Mouse (Mus musculus): ENCODE measurements around the gene Cdon. TPM values are rescaled to one million over a fixed set of nuclear protein-coding genes. Genes with fewer than 3 reads are reported as not detected.

Cdon gene
- total and polyA plus RNA-seq, 3 experiments: 1.0 to 1.5 TPM; not detected in 1

- no peaks in the 10 kb centered on the region for H3K9me3 ChIP-seq (replicated peaks; ENCODE audit: insufficient read depth, low read length)
- no peaks in the 10 kb centered on the region for H3K79me2 ChIP-seq (ENCODE audit: control insufficient read depth, insufficient read depth, low read length, poor library complexity)
- no peak for DNase-seq (ENCODE audit: low read depth, low spot score)
- no peak overlapping the region for H3K9ac ChIP-seq (ENCODE audit: control insufficient read depth, low read depth, low read length, poor library complexity, severe bottlenecking)
- TF ChIP-seq ETS1 (IDR thresholded peaks at IDR 0.05; ENCODE audit: low read depth, low read length) (no peak), SMC3 (IDR thresholded peaks at IDR 0.05; ENCODE audit: low read depth, low read length) (no peak), SIN3A (IDR thresholded peaks at IDR 0.05; ENCODE audit: low read length) (no peak), E2F4 (IDR thresholded peaks at IDR 0.05; ENCODE audit: borderline replicate concordance, low read depth, low read length) (no peak), BHLHE40 (IDR thresholded peaks at IDR 0.05; ENCODE audit: borderline replicate concordance, low read depth, low read length) (no peak), MAFK (IDR thresholded peaks at IDR 0.05; ENCODE audit: borderline replicate concordance, low read depth, low read length) (no peak), ZNF384 (IDR thresholded peaks at IDR 0.05; ENCODE audit: low read depth, low read length) (no peak), POLR2AphosphoS5 (IDR thresholded peaks at IDR 0.05; ENCODE audit: borderline replicate concordance, low read depth, low read length) (no peak), TBP (IDR thresholded peaks at IDR 0.05; ENCODE audit: low read depth, low read length) (no peak), POLR2A (IDR thresholded peaks at IDR 0.05; ENCODE audit: control insufficient read depth in 1 of 2, insufficient read depth in 1 of 2, low read depth in 1 of 2, low read length in 2 of 2, poor library complexity in 1 of 2) (no peak), TAL1 (IDR thresholded peaks at IDR 0.05; ENCODE audit: low read length) (no peak), CHD1 (IDR thresholded peaks at IDR 0.05; ENCODE audit: low read depth, low read length) (no peak), KAT2A (conservative IDR thresholded peaks at IDR 0.05; ENCODE audit: low read depth, low read length) (no peak), MXI1 (IDR thresholded peaks at IDR 0.05; ENCODE audit: low read depth, low read length) (no peak), HCFC1 (IDR thresholded peaks at IDR 0.05; ENCODE audit: low read depth, low read length) (no peak), EP300 (IDR thresholded peaks at IDR 0.05; ENCODE audit: low read depth in 1 of 2, low read length in 2 of 2) (no peak)
- no peak overlapping the region for H3K27ac ChIP-seq (ENCODE audit: control insufficient read depth, low read depth, low read length)
- no peak overlapping the region for H3K4me3 ChIP-seq (ENCODE audit: control insufficient read depth in 1 of 2, insufficient read depth in 1 of 2, low read depth in 2 of 2, low read length in 2 of 2)
- H3K27me3 ChIP-seq (ENCODE audit: control insufficient read depth in 1 of 2, insufficient read depth in 2 of 2, low read length in 2 of 2): peaks cover 0 to 2% of the 10 kb centered on the region in 2 experiments; a peak in 3 of 4 replicates
- no peaks in the 10 kb centered on the region for H3K4me1 ChIP-seq (ENCODE audit: control insufficient read depth in 1 of 2, insufficient read depth in 2 of 2, low read length in 2 of 2)
- H3K36me3 ChIP-seq (ENCODE audit: control insufficient read depth in 1 of 2, insufficient read depth in 2 of 2, low read length in 2 of 2): no peaks in the 10 kb centered on the region
Measured at GRCm38 (mm10) chr9:35411975-35412374, 9.0 kb upstream of the Cdon start.

GRCm38 (mm10) chr9:35421730-35422235 is 855 bp downstream of the Cdon start:
- H3K4me3 ChIP-seq (ENCODE audit: control insufficient read depth in 1 of 2, insufficient read depth in 1 of 2, low read depth in 2 of 2, low read length in 2 of 2): peak overlapping the region; percentile 60 to 73
- H3K79me2 ChIP-seq (ENCODE audit: control insufficient read depth, insufficient read depth, low read length, poor library complexity): peaks cover 1% of the 10 kb centered on the region; the same call in 1 of the 2 replicates
- DNase-seq (ENCODE audit: low read depth, low spot score): peak; percentile 59
- peaks cover 2 to 5% of the 10 kb centered on the region in 2 experiments for H3K27me3 ChIP-seq (ENCODE audit: control insufficient read depth in 1 of 2, insufficient read depth in 2 of 2, low read length in 2 of 2)
- no peaks in the 10 kb centered on the region for H3K4me1 ChIP-seq (ENCODE audit: control insufficient read depth in 1 of 2, insufficient read depth in 2 of 2, low read length in 2 of 2)
- H3K9ac ChIP-seq (ENCODE audit: control insufficient read depth, low read depth, low read length, poor library complexity, severe bottlenecking): peak overlapping the region; percentile 75
- TF ChIP-seq MAX (IDR thresholded peaks at IDR 0.05; ENCODE audit: low read length): no peak
- 0 out of 4 replicates have a peak, but pooled peaks of 1 of the 2 experiments have one; percentile 18 for TF ChIP-seq POLR2A (IDR thresholded peaks at IDR 0.05; ENCODE audit: control insufficient read depth in 1 of 2, insufficient read depth in 1 of 2, low read depth in 1 of 2, low read length in 2 of 2, poor library complexity in 1 of 2)
- TF ChIP-seq POLR2AphosphoS2 (IDR thresholded peaks at IDR 0.05; ENCODE audit: low read length): no peak
- no peak for TF ChIP-seq EP300 (IDR thresholded peaks at IDR 0.05; ENCODE audit: low read depth in 1 of 2, low read length in 2 of 2)
- TF ChIP-seq TAL1 (IDR thresholded peaks at IDR 0.05; ENCODE audit: low read length): no peak
- no peak for TF ChIP-seq UBTF (IDR thresholded peaks at IDR 0.05; ENCODE audit: borderline replicate concordance, insufficient read depth, low read depth, low read length)
- TF ChIP-seq ZNF384 (IDR thresholded peaks at IDR 0.05; ENCODE audit: low read depth, low read length): no peak
- no peak for TF ChIP-seq USF1 (IDR thresholded peaks at IDR 0.05; ENCODE audit: low read depth, low read length)
- no peaks in the 10 kb centered on the region for H3K9me3 ChIP-seq (replicated peaks; ENCODE audit: insufficient read depth, low read length)
- H3K36me3 ChIP-seq (ENCODE audit: control insufficient read depth in 1 of 2, insufficient read depth in 2 of 2, low read length in 2 of 2): peaks cover 0 to 2% of the 10 kb centered on the region in 2 experiments; a peak in 1 of 4 replicates
- no peak overlapping the region for H3K27ac ChIP-seq (ENCODE audit: control insufficient read depth, low read depth, low read length)
